Mouse (Mus musculus): ENCODE results near the gene Ubap2.

GRCm38 (mm10) chr4:41225412-41225811, 49.5 kb downstream of the Ubap2 start:
- no peak for TF ChIP-seq POLR2A (IDR thresholded peaks at IDR 0.05; ENCODE audit: borderline replicate concordance, extremely low read depth, insufficient read depth, insufficient read length, poor library complexity, severe bottlenecking)
- no peak for TF ChIP-seq CTCF (IDR thresholded peaks at IDR 0.05; ENCODE audit: borderline replicate concordance, extremely low read depth, insufficient read depth, insufficient read length)

All from brain, embryonic 14.5 days (tissue).